Mouse (Mus musculus): ENCODE measurements around the gene Sos2. TPM values are rescaled to one million over a fixed set of nuclear protein-coding genes. Genes with fewer than 3 reads are reported as not detected.

Sos2 gene
- polyA plus RNA-seq, 1 experiment from 2014 or later: 10.0 TPM

DNA sequence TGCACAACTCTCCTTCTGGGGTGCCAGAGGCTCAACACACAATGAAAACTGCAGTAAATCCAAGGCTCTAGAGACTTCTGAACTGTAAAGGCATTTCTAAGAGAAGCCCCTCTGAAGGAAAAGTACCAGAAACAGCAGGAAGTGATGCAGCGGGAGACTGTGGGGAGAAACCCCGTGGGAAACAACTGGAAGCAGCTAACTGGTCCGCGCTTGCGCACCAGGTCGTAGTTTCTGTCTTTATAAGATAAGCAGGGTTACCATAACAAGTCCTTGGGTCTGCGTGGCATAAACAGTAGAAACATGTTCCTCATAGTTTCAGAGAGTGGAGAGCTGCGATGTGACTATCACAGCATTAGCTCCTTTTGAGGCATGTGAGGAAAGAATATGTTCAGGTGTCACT, 140.0 kb downstream of the Sos2 start:
- Histone ChIP-seq H3K27ac (no peak overlapping the region), H3K4me1 (peaks cover 31% of the 10 kb centered on the region), H3K36me3 (no peaks in the 10 kb centered on the region), H3K9me3 (replicated peaks) (no peaks in the 10 kb centered on the region), H3K4me3 (no peak overlapping the region), H3K27me3 (ENCODE audit: low read depth, poor library complexity, severe bottlenecking) (no peaks in the 10 kb centered on the region)
- 87% methylated on average over 8 of the region's 8 CpGs for WGBS
- no peak for DNase-seq (ENCODE audit: low spot score)

DNA sequence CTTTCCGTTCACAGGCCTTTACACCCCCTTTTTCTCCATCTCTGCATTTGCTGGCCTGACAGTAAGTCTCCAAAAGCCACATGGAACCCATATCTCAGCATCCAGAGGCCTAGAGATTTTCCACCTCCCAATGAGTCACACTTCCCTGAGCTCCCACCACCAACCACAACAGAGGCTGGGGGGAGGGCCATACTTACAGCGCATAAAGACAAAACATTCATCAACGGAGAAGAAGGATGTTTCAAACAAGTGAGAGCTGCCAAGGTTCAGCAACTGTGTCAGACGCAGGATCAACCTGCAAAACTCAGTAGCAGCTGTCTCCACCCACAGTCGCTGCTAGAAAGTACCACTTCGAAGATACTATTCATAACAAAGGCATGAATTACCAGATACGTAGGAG, 142.3 kb downstream of the Sos2 start:
- DNase-seq (ENCODE audit: low spot score): no peak
- Histone ChIP-seq H3K4me1 (peaks cover 33% of the 10 kb centered on the region), H3K4me3 (no peak overlapping the region), H3K36me3 (no peaks in the 10 kb centered on the region), H3K27ac (peak overlapping the region; percentile 80; the same call in 1 of the 2 replicates), H3K9me3 (replicated peaks) (no peaks in the 10 kb centered on the region), H3K27me3 (ENCODE audit: low read depth, poor library complexity, severe bottlenecking) (no peaks in the 10 kb centered on the region)
- WGBS: 87% methylated on average over 7 of the region's 7 CpGs

DNA sequence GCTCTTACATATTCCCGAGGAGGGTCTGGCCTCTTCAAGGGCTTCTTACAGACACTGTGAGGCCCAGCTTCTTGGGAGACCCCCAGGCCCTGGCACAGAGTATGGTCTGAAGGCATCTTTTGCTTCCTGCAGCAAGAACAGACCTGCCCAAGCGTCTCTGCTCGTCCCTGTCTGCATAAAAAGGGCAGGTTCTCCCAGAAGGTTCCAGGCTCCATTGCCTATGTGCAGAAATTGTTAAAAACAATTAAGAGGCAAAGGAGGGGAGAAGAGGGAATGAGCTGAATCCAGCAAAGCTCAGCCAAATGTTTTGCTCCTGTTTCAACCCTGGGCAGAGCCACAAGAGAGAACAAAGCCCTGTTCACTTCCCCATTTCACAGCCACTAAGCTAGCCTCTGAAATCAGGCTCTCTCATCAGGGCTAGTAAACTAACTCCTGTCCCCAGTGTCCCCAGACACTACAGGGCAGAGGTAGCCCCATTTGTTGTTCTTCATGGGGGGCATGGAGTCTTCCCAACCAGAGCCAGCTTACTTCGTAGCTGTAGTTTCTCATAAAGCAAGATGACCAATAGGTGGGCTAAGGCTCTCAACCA, 143.2 kb downstream of the Sos2 start:
- Histone ChIP-seq H3K27me3 (ENCODE audit: low read depth, poor library complexity, severe bottlenecking) (no peaks in the 10 kb centered on the region), H3K9me3 (replicated peaks) (no peaks in the 10 kb centered on the region), H3K4me3 (no peak overlapping the region), H3K4me1 (peaks cover 28% of the 10 kb centered on the region), H3K36me3 (no peaks in the 10 kb centered on the region), H3K27ac (peak overlapping the region; percentile 80)
- DNase-seq (ENCODE audit: low spot score): no peak
- 54% methylated on average over 4 of the region's 4 CpGs for WGBS

DNA sequence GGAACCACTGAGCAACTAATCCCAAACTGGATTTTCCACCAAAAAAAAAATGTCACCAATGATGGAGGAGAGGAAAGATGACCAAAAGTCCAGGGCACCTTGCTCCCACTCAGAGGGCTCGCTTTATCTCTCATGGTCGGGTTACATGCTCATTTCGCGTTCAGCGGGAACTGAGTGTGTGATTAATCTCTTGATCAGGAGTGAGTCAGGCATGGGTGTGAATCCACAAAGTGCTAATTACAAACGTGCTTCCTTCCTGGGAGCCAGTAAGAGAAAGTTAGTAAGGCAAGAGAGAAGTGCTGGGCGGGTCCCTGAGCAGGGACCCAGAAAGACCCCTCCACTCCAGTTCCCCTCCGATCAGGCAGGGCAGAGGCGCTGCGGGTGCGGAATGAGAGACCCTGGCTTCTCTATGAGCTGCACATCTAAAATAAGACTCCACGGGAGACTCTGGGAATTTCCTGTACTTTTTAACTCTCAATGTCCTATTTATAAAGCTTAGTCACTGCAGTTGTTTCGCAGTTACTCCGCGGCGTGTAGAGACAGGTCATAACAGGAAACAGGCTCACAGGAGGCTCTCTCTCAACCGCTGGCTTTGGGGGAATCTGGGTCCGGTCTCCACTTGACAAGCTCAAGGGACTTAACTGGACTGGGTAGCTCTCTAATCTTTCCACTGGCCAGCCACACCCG, 143.8 kb downstream of the Sos2 start:
- 43% methylated on average over 19 of the region's 19 CpGs for WGBS
- Histone ChIP-seq H3K27ac (peak overlapping the region; percentile 80), H3K4me3 (peak overlapping the region; percentile 27), H3K27me3 (ENCODE audit: low read depth, poor library complexity, severe bottlenecking) (no peaks in the 10 kb centered on the region), H3K4me1 (peaks cover 28% of the 10 kb centered on the region), H3K9me3 (replicated peaks) (no peaks in the 10 kb centered on the region), H3K36me3 (no peaks in the 10 kb centered on the region)
- DNase-seq (ENCODE audit: low spot score): peak; percentile 46

DNA sequence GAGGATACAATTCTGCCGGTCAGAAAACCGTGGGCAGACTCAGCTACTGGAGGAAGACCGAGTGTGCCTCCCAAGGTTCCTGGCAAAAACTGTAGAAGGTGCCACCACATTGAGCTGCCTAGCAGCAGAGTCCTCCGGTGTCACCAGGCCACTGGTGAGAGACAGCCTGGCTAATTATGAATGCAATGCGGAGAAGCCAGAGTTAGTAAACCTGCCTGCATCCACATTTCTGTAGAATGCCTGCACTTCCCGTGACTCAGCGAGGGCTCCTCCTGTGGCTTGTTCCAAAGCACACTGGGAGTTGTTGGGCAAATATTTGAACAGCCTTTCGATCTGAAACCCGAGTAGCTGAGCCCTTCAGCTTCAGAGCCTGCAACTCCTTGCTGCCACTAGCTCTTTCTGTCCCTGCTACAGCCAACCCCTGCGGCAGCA, 144.4 kb downstream of the Sos2 start:
- Histone ChIP-seq H3K27ac (peak overlapping the region; percentile 80), H3K27me3 (ENCODE audit: low read depth, poor library complexity, severe bottlenecking) (no peaks in the 10 kb centered on the region), H3K4me3 (peak overlapping the region; percentile 27), H3K9me3 (replicated peaks) (no peaks in the 10 kb centered on the region), H3K4me1 (peaks cover 28% of the 10 kb centered on the region), H3K36me3 (no peaks in the 10 kb centered on the region)
- 39% methylated on average over 10 of the region's 10 CpGs for WGBS
- DNase-seq (ENCODE audit: low spot score): peak; percentile 52

DNA sequence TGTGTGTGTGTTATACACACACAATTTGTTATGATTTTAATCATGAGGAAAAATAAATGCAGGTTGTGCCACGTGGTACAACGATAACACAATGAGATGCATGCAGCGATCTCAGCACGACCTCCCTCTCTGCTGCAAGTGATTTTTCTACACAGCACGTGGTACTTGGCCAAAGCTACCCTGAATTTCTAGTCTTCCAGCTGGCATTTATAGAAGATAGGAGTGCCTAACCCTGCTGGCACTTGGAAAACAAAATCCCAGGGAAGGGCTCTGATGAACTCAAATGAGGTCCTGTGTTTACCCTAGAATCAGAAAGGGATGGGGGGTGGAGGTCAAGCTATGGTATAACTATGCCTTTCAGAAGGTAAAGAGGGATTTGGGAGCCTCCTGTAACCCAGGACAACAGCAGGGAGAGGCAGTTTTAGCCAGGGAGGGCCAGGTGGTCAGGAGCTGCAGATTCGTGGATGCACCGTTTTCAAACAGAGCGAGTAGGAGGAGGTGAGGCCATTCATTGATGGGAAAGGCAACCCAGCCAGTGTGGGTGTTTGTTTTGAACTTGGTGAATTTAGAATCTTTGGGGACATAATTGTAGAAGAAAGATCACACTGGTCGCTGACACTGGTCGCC, 144.9 kb downstream of the Sos2 start:
- no peaks in the 10 kb centered on the region for H3K27me3 ChIP-seq (ENCODE audit: low read depth, poor library complexity, severe bottlenecking)
- 78% methylated on average over 10 of the region's 10 CpGs for WGBS
- no peak for DNase-seq (ENCODE audit: low spot score)
- peak overlapping the region; percentile 80 for H3K27ac ChIP-seq
- peak overlapping the region; percentile 27; the same call in 1 of the 2 replicates for H3K4me3 ChIP-seq
- H3K36me3 ChIP-seq: no peaks in the 10 kb centered on the region
- peaks cover 28% of the 10 kb centered on the region for H3K4me1 ChIP-seq
- H3K9me3 ChIP-seq (replicated peaks): no peaks in the 10 kb centered on the region

Small RNA genes lying within 50 kb of the gene (microRNA-seq; reads per million reads assigned to microRNA genes)
- gene Gm23018: not detected

Other genes starting within 250 kb of the Sos2 start
- 37.0 and 40.3 TPM in 2 replicates for gene Vcpkmt, start 98.8 kb downstream of the Sos2 start, polyA plus RNA-seq (2016; fragmentation: Nextera tagmentation; extraction: Ambion mirVana)
- 21.3 and 22.7 TPM in 2 replicates for gene L2hgdh, start 43.0 kb upstream of the Sos2 start, polyA plus RNA-seq (2016; fragmentation: Nextera tagmentation; extraction: Ambion mirVana)
- 26.3 and 27.9 TPM in 2 replicates for gene Atp5s, start 43.1 kb upstream of the Sos2 start, polyA plus RNA-seq (2016; fragmentation: Nextera tagmentation; extraction: Ambion mirVana)
- 1.0 and 1.2 TPM in 2 replicates for gene Cdkl1, start 109.4 kb upstream of the Sos2 start, polyA plus RNA-seq (2016; fragmentation: Nextera tagmentation; extraction: Ambion mirVana)
- 1.8 and 4.7 TPM in 2 replicates for gene Atl1, start 210.8 kb upstream of the Sos2 start, polyA plus RNA-seq (2016; fragmentation: Nextera tagmentation; extraction: Ambion mirVana)
- gene Map4k5, start 211.3 kb upstream of the Sos2 start, polyA plus RNA-seq (2016; fragmentation: Nextera tagmentation; extraction: Ambion mirVana): 28.1 and 33.9 TPM in 2 replicates

All from limb, embryonic 10.5 days (tissue).